In genomic region chr16:95834556-95835288, GRCm38 (mm10) we compare ENCODE assay signal across 11 mouse cellular contexts.
DNase-seq lines count a peak whose midpoint lies in the region; ATAC-seq and TF ChIP-seq lines count a peak whose summit lies in the region.
"Had no signal": no experiment of that assay in that cellular context is flagged by ENCODE, and none has a peak within 500 bp of the region (broad histone marks: within the 10 kb centered on the region; RNA-seq: fewer than 3 reads in every experiment).

No protein-coding gene starts in this region.

- no peak overlapping the region for H3K4me3 ChIP-seq in intestine, embryonic 16.5 days (ENCODE audit: low read length)
- H3K4me3 ChIP-seq in intestine, postnatal 0 days (ENCODE audit: low read depth, low read length): no peak overlapping the region
- H3K4me3 ChIP-seq in embryonic facial prominence, embryonic 11.5 days (ENCODE audit: low read depth, low read length): no peak overlapping the region
- H3K4me3 ChIP-seq in limb, embryonic 11.5 days (ENCODE audit: low read depth, low read length): no peak overlapping the region

- H3K9me3 ChIP-seq in intestine, embryonic 16.5 days (ENCODE audit: control insufficient read depth, low read length): no peaks in the 10 kb centered on the region
- H3K9me3 ChIP-seq in intestine, postnatal 0 days (ENCODE audit: control insufficient read depth): no peaks in the 10 kb centered on the region
- H3K9me3 ChIP-seq in embryonic facial prominence, embryonic 11.5 days (replicated peaks; ENCODE audit: control insufficient read depth, low read length): no peaks in the 10 kb centered on the region
- no peaks in the 10 kb centered on the region for H3K9me3 ChIP-seq in limb, embryonic 11.5 days (ENCODE audit: control insufficient read depth, low read length)

- H3K4me2 ChIP-seq in intestine, embryonic 16.5 days (ENCODE audit: low read depth, low read length): no peak overlapping the region
- no peak overlapping the region for H3K4me2 ChIP-seq in intestine, postnatal 0 days (replicated peaks; ENCODE audit: low read depth)
- no peak overlapping the region; the same call in 1 of the 2 replicates for H3K4me2 ChIP-seq in embryonic facial prominence, embryonic 11.5 days (ENCODE audit: low read depth, low read length)
- no peak overlapping the region for H3K4me2 ChIP-seq in limb, embryonic 11.5 days (ENCODE audit: low read depth, severe bottlenecking)

- no peak overlapping the region for H3K9ac ChIP-seq in intestine, embryonic 16.5 days (ENCODE audit: low read depth, low read length)
- H3K9ac ChIP-seq in intestine, postnatal 0 days (ENCODE audit: low read depth, low read length): no peak overlapping the region
- no peak overlapping the region for H3K9ac ChIP-seq in embryonic facial prominence, embryonic 11.5 days (replicated peaks; ENCODE audit: low read length)
- no peak overlapping the region for H3K9ac ChIP-seq in limb, embryonic 11.5 days (ENCODE audit: low read length)

- no peak for TF ChIP-seq CTCF in intestine, postnatal 0 days (IDR thresholded peaks at IDR 0.05; ENCODE audit: low read depth)

- no peak for ATAC-seq in intestine, embryonic 16.5 days
- no peak for ATAC-seq in intestine, postnatal 0 days
- 0 out of 2 replicates have a peak, but pooled peaks have one; percentile 40 for ATAC-seq in embryonic facial prominence, embryonic 11.5 days (replicated peaks; ENCODE audit: insufficient number of reproducible peaks, low FRiP score, low TSS enrichment, low read depth)
- peak; percentile 49 for ATAC-seq in limb, embryonic 11.5 days (ENCODE audit: insufficient number of reproducible peaks, low FRiP score, low TSS enrichment, low read depth)

- no peaks in the 10 kb centered on the region for H3K27me3 ChIP-seq in intestine, embryonic 16.5 days (replicated peaks; ENCODE audit: control insufficient read depth, insufficient read depth, low read length)
- no peaks in the 10 kb centered on the region for H3K27me3 ChIP-seq in intestine, postnatal 0 days (replicated peaks; ENCODE audit: control insufficient read depth, insufficient read depth, low read length)
- no peaks in the 10 kb centered on the region for H3K27me3 ChIP-seq in embryonic facial prominence, embryonic 11.5 days (ENCODE audit: control insufficient read depth, insufficient read depth, low read length)
- H3K27me3 ChIP-seq in limb, embryonic 11.5 days (ENCODE audit: control insufficient read depth, insufficient read depth, low read length): no peaks in the 10 kb centered on the region

- H3K4me1 ChIP-seq in intestine, embryonic 16.5 days (ENCODE audit: control insufficient read depth, insufficient read depth, low read length): peaks cover 12% of the 10 kb centered on the region; the same call in 1 of the 2 replicates
- H3K4me1 ChIP-seq in intestine, postnatal 0 days (replicated peaks; ENCODE audit: control insufficient read depth, insufficient read depth, low read length): no peaks in the 10 kb centered on the region; the same call in 1 of the 2 replicates
- no peaks in the 10 kb centered on the region; the same call in 1 of the 2 replicates for H3K4me1 ChIP-seq in embryonic facial prominence, embryonic 11.5 days (ENCODE audit: control insufficient read depth, insufficient read depth, low read length)
- H3K4me1 ChIP-seq in limb, embryonic 11.5 days (ENCODE audit: control insufficient read depth, insufficient read depth, low read length): peaks cover 32% of the 10 kb centered on the region

- no peaks in the 10 kb centered on the region for H3K36me3 ChIP-seq in intestine, embryonic 16.5 days (ENCODE audit: control insufficient read depth, insufficient read depth, low read length)
- H3K36me3 ChIP-seq in intestine, postnatal 0 days (ENCODE audit: control insufficient read depth, insufficient read depth): no peaks in the 10 kb centered on the region
- H3K36me3 ChIP-seq in embryonic facial prominence, embryonic 11.5 days (replicated peaks; ENCODE audit: control insufficient read depth, insufficient read depth, low read depth, low read length): no peaks in the 10 kb centered on the region
- H3K36me3 ChIP-seq in limb, embryonic 11.5 days (ENCODE audit: control insufficient read depth, insufficient read depth, low read length): no peaks in the 10 kb centered on the region

- WGBS in intestine, embryonic 16.5 days: 51% methylated on average over 11 of the region's 11 CpGs
- WGBS in intestine, postnatal 0 days: 57% methylated on average over 11 of the region's 11 CpGs
- 24% methylated on average over 11 of the region's 11 CpGs for WGBS in embryonic facial prominence, embryonic 11.5 days
- WGBS in limb, embryonic 11.5 days: 22% methylated on average over 11 of the region's 11 CpGs

- peak; percentile 28 for DNase-seq in embryo, embryonic 11 days
- DNase-seq in embryo, embryonic 10.5 days (ENCODE audit: low spot score): no peak
- peak; percentile 68 for DNase-seq in embryonic facial prominence, embryonic 11.5 days (ENCODE audit: low spot score)
- peak; percentile 59 for DNase-seq in limb, embryonic 11.5 days (ENCODE audit: low spot score)
- no peak for DNase-seq in c-Kit-positive CD71-positive TER-119-positive erythroid progenitor cells, embryonic 14.5 days (ENCODE audit: low spot score)
- DNase-seq in layer of hippocampus, postnatal 14 days (ENCODE audit: low spot score in 2 of 2): no peak
- DNase-seq: adrenal gland, postnatal 36 days; cerebellum, postnatal 10 days; retina, postnatal 1 day had no signal

- H3K27ac ChIP-seq in intestine, embryonic 16.5 days (ENCODE audit: low read length): peak overlapping the region; percentile 12; the same call in 1 of the 2 replicates
- no peak overlapping the region for H3K27ac ChIP-seq in intestine, postnatal 0 days (ENCODE audit: low read depth, low read length)
- H3K27ac ChIP-seq in embryonic facial prominence, embryonic 11.5 days (replicated peaks; ENCODE audit: low read depth, low read length): peak overlapping the region; percentile 56; the same call in 1 of the 2 replicates
- peak overlapping the region; percentile 84 for H3K27ac ChIP-seq in limb, embryonic 11.5 days (replicated peaks; ENCODE audit: low read depth, low read length)

Comparison
In these comparisons a context has a peak if more than half of its experiments do, and no peak if none do; other contexts are left out.
1. DNase-seq: peak in embryo, embryonic 11 days (single experiment), embryonic facial prominence, embryonic 11.5 days (single experiment) and limb, embryonic 11.5 days (single experiment); none in embryo, embryonic 10.5 days (single experiment), c-Kit-positive CD71-positive TER-119-positive erythroid progenitor cells, embryonic 14.5 days (single experiment) and layer of hippocampus, postnatal 14 days (0 of 2).
2. ATAC-seq: peak in embryonic facial prominence, embryonic 11.5 days (single experiment) and limb, embryonic 11.5 days (single experiment); none in intestine, embryonic 16.5 days (single experiment) and intestine, postnatal 0 days (single experiment).